Mouse (Mus musculus) embryonic facial prominence, embryonic 15.5 days (tissue): ENCODE measurements around the gene Ppp6r2. TPM values are rescaled to one million over a fixed set of nuclear protein-coding genes. Genes with fewer than 3 reads are reported as not detected.

Experiments
- ATAC-seq: fragments of 200-750 bp; cut with Nextera tagmentation; 2 replicates; pipeline ENCODE4 v1.8.0; 2017; ENCODE audit warnings: low read depth, moderate TSS enrichment; ENCODE audit not compliant: insufficient number of reproducible peaks, low FRiP score, low TSS enrichment
- H3K27ac ChIP-seq: fragments of 300-500 bp; sonication (generic); replicated peaks from 2 replicates; pipeline ENCODE4 v1.5.1; 2015; ENCODE audit warnings: mild to moderate bottlenecking, inconsistent platforms
- H3K27me3 ChIP-seq: fragments of 300-500 bp; sonication (generic); 2 replicates; pipeline ENCODE4 v1.6.1; 2015; ENCODE audit warnings: inconsistent platforms
- H3K36me3 ChIP-seq: fragments of 300-500 bp; sonication (generic); 2 replicates; pipeline ENCODE4 v1.6.1; 2015; ENCODE audit warnings: mild to moderate bottlenecking, inconsistent platforms
- H3K4me1 ChIP-seq: fragments of 300-500 bp; sonication (generic); 2 replicates; pipeline ENCODE4 v1.6.1; 2015; ENCODE audit warnings: inconsistent platforms
- H3K4me2 ChIP-seq: fragments of 300-500 bp; sonication (generic); replicated peaks from 2 replicates; pipeline ENCODE4 v1.6.1; 2015; ENCODE audit warnings: mild to moderate bottlenecking, inconsistent platforms
- H3K4me3 ChIP-seq: fragments of 300-500 bp; sonication (generic); replicated peaks from 2 replicates; pipeline ENCODE4 v1.5.1; 2015; ENCODE audit warnings: mild to moderate bottlenecking, inconsistent platforms
- H3K9ac ChIP-seq: fragments of 300-500 bp; sonication (generic); 2 replicates; pipeline ENCODE4 v1.6.1; 2015; ENCODE audit warnings: inconsistent platforms
- H3K9me3 ChIP-seq: fragments of 300-500 bp; sonication (generic); replicated peaks from 2 replicates; pipeline ENCODE4 v1.6.1; 2016; ENCODE audit warnings: inconsistent platforms
- WGBS: fragments of 180-500 bp; shearing (Covaris S2); methylation state at CpG from one replicate; pipeline ENCODE4 v1.1.7; 2015; 5-methylcytosine and 5-hydroxymethylcytosine counted together
- polyA plus RNA-seq: library from polyadenylated mRNA; unstranded; fragments of >200 nt; fragmentation: Nextera tagmentation; extraction: Ambion mirVana; gene quantifications from 2 replicates; pipeline ENCODE4 v1.2.1, GENCODE M21; 2015

The Ppp6r2 gene
- polyA plus RNA-seq, result 33.3 and 35.8 TPM in 2 replicates

DNA sequence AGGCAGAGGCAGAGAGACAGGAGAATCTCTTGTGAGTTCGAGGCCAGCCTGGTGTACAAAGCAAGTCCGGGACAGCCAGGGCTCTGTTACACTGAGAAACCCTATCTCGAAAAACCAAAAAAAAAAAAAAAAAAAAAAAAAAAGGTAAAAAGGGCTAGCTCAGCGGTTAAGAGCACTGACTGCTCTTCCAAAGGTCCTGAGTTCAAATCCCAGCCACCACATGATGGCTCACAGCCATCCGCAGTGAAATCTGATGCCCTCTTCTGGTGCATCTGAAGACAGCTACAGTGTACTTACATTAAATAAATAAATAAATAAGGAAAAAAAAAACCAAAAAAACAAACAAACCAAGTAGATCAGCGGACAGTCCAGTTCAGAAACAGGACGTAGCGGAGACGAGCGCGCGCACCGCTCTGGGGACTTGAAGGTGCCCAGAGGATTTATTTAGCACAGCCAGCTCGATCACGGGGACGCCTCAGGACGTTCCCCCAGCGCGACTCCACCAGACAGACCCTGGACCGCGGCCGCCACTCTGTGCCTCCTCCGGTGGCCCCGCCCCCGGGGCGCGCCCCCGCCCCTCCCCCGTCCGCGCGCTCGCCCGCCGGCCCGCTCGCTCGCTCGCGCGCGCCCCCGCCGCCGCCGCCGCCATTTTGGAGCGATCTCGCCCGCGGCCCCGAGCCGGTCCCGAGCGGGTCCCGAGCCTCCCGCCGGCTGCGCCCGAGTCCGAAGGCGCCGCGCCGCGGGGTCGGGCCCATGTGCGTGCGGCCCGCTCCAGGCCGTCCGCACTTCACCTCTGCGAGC is at the start of gene Ppp6r2:
Ppp6r2 (plus strand) TSS at position 639 of the 801 bp plus-strand sequence.
- WGBS, result 2% methylated on average over 47 of the region's 73 CpGs
- H3K27ac ChIP-seq, result peak within 1 kb of the TSS; percentile 89
- peak; percentile 87 for ATAC-seq
- 0 out of 2 replicates have a peak, but pooled peaks cover 7% of the 10 kb centered on the region for H3K36me3 ChIP-seq
- peak within 1 kb of the TSS; percentile 94 for H3K9ac ChIP-seq
- no peaks in the 10 kb centered on the region for H3K9me3 ChIP-seq
- H3K4me2 ChIP-seq, result peak within 1 kb of the TSS; percentile 82
- H3K27me3 ChIP-seq, result no peaks in the 10 kb centered on the region
- H3K4me1 ChIP-seq, result peaks cover 20% of the 10 kb centered on the region; the same call in 1 of the 2 replicates
- peak within 1 kb of the TSS; percentile 90 for H3K4me3 ChIP-seq

- H3K27ac ChIP-seq, result no peak overlapping the region
- 88% methylated on average over 12 of the region's 12 CpGs for WGBS
- H3K9ac ChIP-seq, result no peak overlapping the region
- H3K4me2 ChIP-seq, result no peak overlapping the region
- H3K4me3 ChIP-seq, result no peak overlapping the region
- no peak for ATAC-seq
- H3K4me1 ChIP-seq, result peaks cover 20% of the 10 kb centered on the region
- H3K9me3 ChIP-seq, result no peaks in the 10 kb centered on the region
- no peaks in the 10 kb centered on the region for H3K27me3 ChIP-seq
- H3K36me3 ChIP-seq, result peaks cover 78% of the 10 kb centered on the region
Observed at GRCm38 (mm10) chr15:89165478-89165877, 45.9 kb upstream of the Ppp6r2 start.

DNA sequence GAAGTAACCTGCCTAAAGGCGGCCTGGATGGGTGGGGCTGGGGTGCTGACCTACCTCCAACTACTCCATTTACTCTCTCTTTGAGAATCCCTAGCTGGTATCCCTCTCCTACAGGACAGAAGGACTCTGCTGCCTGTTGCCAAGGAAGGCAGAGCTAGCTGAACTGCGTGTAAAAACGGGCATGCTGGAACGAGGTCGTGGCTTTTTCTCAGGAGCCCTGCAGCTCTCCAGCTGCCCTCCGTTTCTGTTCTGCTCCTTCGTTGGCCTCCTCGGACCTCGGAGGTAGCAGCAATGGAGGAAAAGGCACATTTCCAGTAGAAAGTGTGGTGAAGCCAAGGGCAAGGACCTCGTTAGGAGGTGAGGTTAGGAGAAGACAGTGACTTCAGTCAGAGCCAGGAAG is 42.4 kb upstream of the Ppp6r2 start:
- Histone ChIP-seq H3K27me3 (no peaks in the 10 kb centered on the region), H3K9me3 (no peaks in the 10 kb centered on the region), H3K4me1 (peaks cover 53% of the 10 kb centered on the region), H3K36me3 (peaks cover 44% of the 10 kb centered on the region), H3K27ac (peak overlapping the region; percentile 70), H3K9ac (no peak overlapping the region), H3K4me2 (peak overlapping the region; percentile 35), H3K4me3 (peak overlapping the region; percentile 18)
- no peak for ATAC-seq
- WGBS, result 41% methylated on average over 10 of the region's 10 CpGs

GRCm38 (mm10) chr15:89169431-89169830 is 41.9 kb upstream of the Ppp6r2 start:
- peak overlapping the region; percentile 18 for H3K4me3 ChIP-seq

DNA sequence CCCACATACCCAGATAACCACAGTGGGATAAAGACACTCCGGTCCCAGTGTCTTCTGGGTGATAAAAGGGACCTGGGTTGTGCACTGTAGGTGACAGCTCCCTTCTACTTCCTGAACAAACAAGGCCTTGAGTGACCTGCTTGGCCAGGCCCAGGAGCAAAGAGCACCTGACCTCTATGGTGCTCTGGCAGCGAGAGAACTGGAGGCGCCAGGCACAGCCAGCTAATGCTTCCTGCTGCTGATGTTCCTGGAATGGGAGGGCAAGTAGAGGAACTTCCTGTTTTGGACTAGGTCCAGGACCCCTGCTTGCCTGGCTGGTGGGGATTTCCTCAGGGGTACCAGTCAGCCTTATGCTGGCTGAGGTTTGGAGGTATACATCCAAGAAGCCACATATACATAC is 41.3 kb upstream of the Ppp6r2 start:
- Histone ChIP-seq H3K4me3 (no peak overlapping the region), H3K36me3 (peaks cover 32% of the 10 kb centered on the region), H3K9me3 (no peaks in the 10 kb centered on the region), H3K9ac (no peak overlapping the region), H3K27ac (peak overlapping the region; percentile 87), H3K4me1 (peaks cover 65% of the 10 kb centered on the region), H3K4me2 (0 out of 2 replicates have a peak overlapping the region, but pooled peaks have one; percentile 35), H3K27me3 (no peaks in the 10 kb centered on the region)
- 40% methylated on average over 3 of the region's 3 CpGs for WGBS
- ATAC-seq, result no peak

More at GRCm38 (mm10) chr15:89169431-89169830, 41.9 kb upstream of the Ppp6r2 start:
- peak; percentile 77 for ATAC-seq
- Histone ChIP-seq H3K4me1 (peaks cover 58% of the 10 kb centered on the region), H3K4me2 (peak overlapping the region; percentile 35), H3K9ac (no peak overlapping the region), H3K27me3 (no peaks in the 10 kb centered on the region), H3K27ac (peak overlapping the region; percentile 87), H3K36me3 (peaks cover 39% of the 10 kb centered on the region), H3K9me3 (no peaks in the 10 kb centered on the region)
- 6% methylated on average over 10 of the region's 10 CpGs for WGBS

GRCm38 (mm10) chr15:89171526-89172051 is 39.8 kb upstream of the Ppp6r2 start:
- Histone ChIP-seq H3K4me3 (no peak overlapping the region), H3K27ac (no peak overlapping the region), H3K27me3 (no peaks in the 10 kb centered on the region), H3K4me1 (peaks cover 80% of the 10 kb centered on the region), H3K9me3 (no peaks in the 10 kb centered on the region), H3K36me3 (peaks cover 17% of the 10 kb centered on the region), H3K9ac (no peak overlapping the region), H3K4me2 (peak overlapping the region; percentile 4; the same call in 1 of the 2 replicates)
- no peak for ATAC-seq
- 91% methylated on average over 5 of the region's 5 CpGs for WGBS

GRCm38 (mm10) chr15:89172276-89172935 is 38.9 kb upstream of the Ppp6r2 start:
- Histone ChIP-seq H3K36me3 (peaks cover 9% of the 10 kb centered on the region), H3K27ac (peak overlapping the region; percentile 74), H3K4me3 (peak overlapping the region; percentile 54), H3K27me3 (no peaks in the 10 kb centered on the region), H3K4me2 (peak overlapping the region; percentile 99), H3K9me3 (no peaks in the 10 kb centered on the region), H3K4me1 (peaks cover 88% of the 10 kb centered on the region), H3K9ac (peak overlapping the region; percentile 48; the same call in 1 of the 2 replicates)
- ATAC-seq, result no peak
- 24% methylated on average over 17 of the region's 17 CpGs for WGBS

GRCm38 (mm10) chr15:89173024-89173905 is 38.1 kb upstream of the Ppp6r2 start:
- peak overlapping the region; percentile 99 for H3K4me2 ChIP-seq
- ATAC-seq, result no peak
- no peaks in the 10 kb centered on the region for H3K9me3 ChIP-seq
- H3K4me3 ChIP-seq, result peak overlapping the region; percentile 54
- H3K36me3 ChIP-seq, result peaks cover under 1% of the 10 kb centered on the region
- H3K4me1 ChIP-seq, result peaks cover 97% of the 10 kb centered on the region
- whole genome bisulfite sequencing, result under 1% methylated on average over 65 of the region's 65 CpGs
- H3K27ac ChIP-seq, result peak overlapping the region; percentile 74
- H3K9ac ChIP-seq, result peak overlapping the region; percentile 48
- H3K27me3 ChIP-seq, result no peaks in the 10 kb centered on the region

DNA sequence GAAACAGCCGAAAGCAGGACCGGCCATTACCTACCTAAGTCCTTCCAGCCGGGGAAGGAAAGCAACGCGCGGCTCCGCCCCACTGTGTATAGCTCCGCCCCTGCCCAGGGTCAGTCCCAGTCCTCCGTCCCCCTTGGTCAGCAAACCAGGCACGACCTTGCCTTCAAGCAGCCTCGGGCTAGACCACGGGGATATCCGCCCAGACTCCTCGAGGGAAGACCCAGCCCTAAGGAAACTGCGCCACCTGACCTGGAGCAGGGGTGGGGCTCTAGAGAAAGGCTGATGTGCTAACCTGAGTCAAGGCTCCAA is 37.5 kb upstream of the Ppp6r2 start:
- no peaks in the 10 kb centered on the region for H3K36me3 ChIP-seq
- peak overlapping the region; percentile 74 for H3K27ac ChIP-seq
- H3K4me3 ChIP-seq, result peak overlapping the region; percentile 54
- peak overlapping the region; percentile 99 for H3K4me2 ChIP-seq
- H3K9me3 ChIP-seq, result no peaks in the 10 kb centered on the region
- peaks cover 99% of the 10 kb centered on the region for H3K4me1 ChIP-seq
- no peak; the same call in 1 of the 2 replicates for ATAC-seq
- H3K9ac ChIP-seq, result peak overlapping the region; percentile 48; the same call in 1 of the 2 replicates
- WGBS, result 2% methylated on average over 15 of the region's 15 CpGs
- no peaks in the 10 kb centered on the region for H3K27me3 ChIP-seq

DNA sequence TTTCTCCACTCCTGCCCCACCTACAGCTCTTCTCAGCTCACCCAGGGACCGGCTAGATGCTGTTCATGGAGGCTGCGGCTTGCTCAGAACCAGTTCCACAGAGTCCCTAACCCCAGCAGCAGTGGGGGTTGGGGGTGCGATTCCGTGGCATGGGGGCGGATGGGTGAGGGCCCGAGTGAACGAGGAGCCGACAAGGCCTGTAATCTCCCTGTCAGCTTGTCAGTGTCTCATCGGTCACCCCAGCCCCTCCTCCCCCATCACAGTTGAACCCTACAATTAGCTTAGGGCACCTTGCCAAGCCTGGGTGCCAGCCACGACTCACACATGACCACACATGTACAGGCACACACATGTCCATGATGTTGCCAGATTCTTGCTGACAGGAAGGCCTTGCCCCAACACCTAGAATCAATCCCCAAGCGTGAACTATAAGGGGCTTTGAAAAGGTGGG is 36.4 kb upstream of the Ppp6r2 start:
- Histone ChIP-seq H3K4me3 (0 out of 2 replicates have a peak overlapping the region, but pooled peaks have one; percentile 54), H3K27ac (peak overlapping the region; percentile 74), H3K9me3 (no peaks in the 10 kb centered on the region), H3K27me3 (no peaks in the 10 kb centered on the region), H3K4me2 (peak overlapping the region; percentile 99; the same call in 1 of the 2 replicates), H3K4me1 (peaks cover 99% of the 10 kb centered on the region), H3K36me3 (no peaks in the 10 kb centered on the region), H3K9ac (no peak overlapping the region)
- ATAC-seq, result no peak
- WGBS, result 43% methylated on average over 11 of the region's 11 CpGs
